Mouse (Mus musculus) adrenal gland, postnatal 25 days (tissue): ENCODE results near the gene Epc2. TPM values are rescaled to one million over a fixed set of nuclear protein-coding genes. Genes with fewer than 3 reads are reported as not detected.

Source experiments
- DNase-seq: peaks from one replicate; pipeline ENCODE4 v3.0.0; 2021; ENCODE audit warnings: mixed read lengths
- total RNA-seq: library from RNA; stranded (reverse); gene quantifications from 2 replicates; pipeline ENCODE4 v1.2.3, GENCODE M21; 2021

Epc2 gene
- total RNA-seq, 1 experiment from 2014 or later: 24.7 TPM

- DNase-seq: no peak
Measured at GRCm38 (mm10) chr2:49471641-49472355, 20.5 kb downstream of the Epc2 start.

- DNase-seq: no peak
Measured at GRCm38 (mm10) chr2:49472443-49472842, 21.2 kb downstream of the Epc2 start.

- no peak for DNase-seq
Measured at GRCm38 (mm10) chr2:49482146-49482545, 30.9 kb downstream of the Epc2 start.

GRCm38 (mm10) chr2:49483382-49483781 lies 32.1 kb downstream of the Epc2 start:
- no peak for DNase-seq

GRCm38 (mm10) chr2:49501435-49501834 lies 50.1 kb downstream of the Epc2 start:
- DNase-seq: no peak

GRCm38 (mm10) chr2:49503596-49503995 lies 52.3 kb downstream of the Epc2 start:
- peak; percentile 38 for DNase-seq

- peak; percentile 7 for DNase-seq
Measured at GRCm38 (mm10) chr2:49505151-49505550, 53.9 kb downstream of the Epc2 start.

GRCm38 (mm10) chr2:49510832-49511231 lies 59.5 kb downstream of the Epc2 start:
- no peak for DNase-seq

GRCm38 (mm10) chr2:49516011-49516410 lies 64.7 kb downstream of the Epc2 start:
- no peak for DNase-seq

- DNase-seq: no peak
Measured at GRCm38 (mm10) chr2:49520409-49520808, 69.1 kb downstream of the Epc2 start.

GRCm38 (mm10) chr2:49520989-49521388 lies 69.7 kb downstream of the Epc2 start:
- no peak for DNase-seq

- no peak for DNase-seq
Measured at GRCm38 (mm10) chr2:49521564-49521963, 70.3 kb downstream of the Epc2 start.

GRCm38 (mm10) chr2:49522578-49522977 lies 71.3 kb downstream of the Epc2 start:
- no peak for DNase-seq

- no peak for DNase-seq
Measured at GRCm38 (mm10) chr2:49537147-49537546, 85.9 kb downstream of the Epc2 start.

GRCm38 (mm10) chr2:49538056-49538455 lies 86.8 kb downstream of the Epc2 start:
- DNase-seq: no peak

GRCm38 (mm10) chr2:49539745-49540144 lies 88.5 kb downstream of the Epc2 start:
- no peak for DNase-seq

GRCm38 (mm10) chr2:49547813-49548212 lies 96.5 kb downstream of the Epc2 start:
- DNase-seq: no peak

- DNase-seq: no peak
Measured at GRCm38 (mm10) chr2:49548492-49548891, 97.2 kb downstream of the Epc2 start.

- DNase-seq: no peak
Measured at GRCm38 (mm10) chr2:49553096-49553495, 101.8 kb downstream of the Epc2 start.

GRCm38 (mm10) chr2:49557339-49557738 lies 106.1 kb downstream of the Epc2 start:
- DNase-seq: no peak

GRCm38 (mm10) chr2:49558361-49558760 lies 107.1 kb downstream of the Epc2 start:
- DNase-seq: no peak

GRCm38 (mm10) chr2:49562688-49563350 lies 111.5 kb downstream of the Epc2 start:
- no peak for DNase-seq

- DNase-seq: peak; percentile 50
Measured at GRCm38 (mm10) chr2:49569862-49570777, 118.8 kb downstream of the Epc2 start.
